Mouse (Mus musculus) stomach, embryonic 14.5 days (tissue): ENCODE data around the gene Ilkap. TPM values are rescaled to one million over a fixed set of nuclear protein-coding genes. Genes with fewer than 3 reads are reported as not detected.
A peak's percentile ranks its signal among the peaks of the same experiment; 100 is the strongest.

Experiments
- ATAC-seq: fragments of 200-750 bp; cut with Nextera tagmentation; 2 replicates; pipeline ENCODE4 v1.8.0; 2017; ENCODE audit warnings: low read depth, moderate TSS enrichment; ENCODE audit not compliant: insufficient number of reproducible peaks, insufficient read depth, low FRiP score
- H3K27ac ChIP-seq: fragments of 300-500 bp; sonication (generic); 2 replicates; pipeline ENCODE4 v1.5.1; 2014; ENCODE audit warnings: mild to moderate bottlenecking, low read length, moderate library complexity, mixed read lengths
- H3K27me3 ChIP-seq: fragments of 300-500 bp; sonication (generic); 2 replicates; pipeline ENCODE4 v1.6.1; 2014; ENCODE audit warnings: low read length, control low read depth, mixed read lengths; ENCODE audit not compliant: control insufficient read depth, insufficient read depth
- H3K36me3 ChIP-seq: fragments of 300-500 bp; sonication (generic); 2 replicates; pipeline ENCODE4 v1.6.1; 2014; ENCODE audit warnings: mild to moderate bottlenecking, control low read depth, low read length, moderate library complexity, mixed read lengths; ENCODE audit not compliant: control insufficient read depth, insufficient read depth
- H3K4me1 ChIP-seq: fragments of 300-500 bp; sonication (generic); 2 replicates; pipeline ENCODE4 v1.6.1; 2014; ENCODE audit warnings: low read length, control low read depth, mixed read lengths; ENCODE audit not compliant: control insufficient read depth, insufficient read depth
- H3K4me2 ChIP-seq: fragments of 300-500 bp; sonication (generic); replicated peaks from 2 replicates; pipeline ENCODE4 v1.6.1; 2014; ENCODE audit warnings: low read depth, low read length, control low read depth
- H3K4me3 ChIP-seq: fragments of 300-500 bp; sonication (generic); 2 replicates; pipeline ENCODE4 v1.5.1; 2014; ENCODE audit warnings: low read depth, low read length, control low read depth
- H3K9ac ChIP-seq: fragments of 300-500 bp; sonication (generic); replicated peaks from 2 replicates; pipeline ENCODE4 v1.6.1; 2014; ENCODE audit warnings: low read depth, mild to moderate bottlenecking, control low read depth, low read length, moderate library complexity, mixed read lengths
- H3K9me3 ChIP-seq: fragments of 300-500 bp; sonication (generic); 2 replicates; pipeline ENCODE4 v1.6.1; 2016; ENCODE audit warnings: low read depth, low read length, control low read depth; ENCODE audit not compliant: control insufficient read depth
- WGBS: fragments of 180-500 bp; shearing (Covaris S2); extraction: QIAGEN DNeasy Blood & Tissue Kit; methylation state at CpG from one replicate; pipeline ENCODE4 v1.1.7; 2014; 5-methylcytosine and 5-hydroxymethylcytosine counted together
- polyA plus RNA-seq: library from polyadenylated mRNA; unstranded; fragments of >200 nt; fragmentation: Nextera tagmentation; extraction: Ambion mirVana; gene quantifications from 2 replicates; pipeline ENCODE4 v1.2.1, GENCODE M21; 2014

The Ilkap gene
- polyA plus RNA-seq, 1 experiment from 2014 or later: 146 TPM

DNA sequence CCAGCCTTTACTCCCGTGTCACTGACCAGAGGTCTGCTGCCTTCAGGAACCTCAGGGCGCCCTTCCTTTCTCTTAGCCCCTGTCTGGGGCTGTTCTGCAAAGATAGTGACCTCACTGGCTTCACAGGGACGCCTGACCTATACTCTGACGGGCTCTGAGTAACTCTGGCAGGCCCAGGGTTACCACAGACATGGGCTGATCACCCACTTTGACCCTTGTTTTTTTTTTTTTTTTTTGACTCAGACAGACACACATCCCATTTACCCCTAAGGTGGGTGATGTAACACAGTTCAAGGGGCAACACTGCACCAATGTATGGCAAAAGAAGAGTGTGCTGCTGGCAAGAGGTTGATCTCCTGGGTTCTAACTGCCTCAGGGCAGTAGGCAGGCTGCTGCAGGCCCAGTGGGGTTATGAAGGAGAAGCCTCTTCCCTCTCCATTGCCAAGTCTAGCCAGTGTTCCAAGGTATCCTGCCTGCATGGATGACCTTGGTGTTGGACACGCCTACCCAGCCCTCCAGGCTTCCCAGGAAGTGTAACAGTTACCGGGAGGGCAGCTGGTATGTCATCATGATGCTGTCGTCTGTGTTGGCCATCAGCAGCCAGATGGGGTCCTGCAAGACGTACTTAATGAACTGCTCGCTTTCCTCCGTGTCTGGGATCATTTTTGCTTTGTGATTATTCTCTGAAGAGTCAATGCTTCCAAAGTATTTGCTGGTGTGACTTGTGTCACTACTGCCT, 21.4 kb upstream of the Ilkap start:
- H3K36me3 ChIP-seq: peaks cover 5% of the 10 kb centered on the region; the same call in 1 of the 2 replicates
- no peaks in the 10 kb centered on the region for H3K9me3 ChIP-seq
- WGBS: 65% methylated on average over 10 of the region's 10 CpGs
- no peak for ATAC-seq
- H3K27me3 ChIP-seq: no peaks in the 10 kb centered on the region
- no peak overlapping the region for H3K9ac ChIP-seq
- H3K4me2 ChIP-seq: no peak overlapping the region
- no peak overlapping the region for H3K27ac ChIP-seq
- peaks cover 5% of the 10 kb centered on the region; the same call in 1 of the 2 replicates for H3K4me1 ChIP-seq
- H3K4me3 ChIP-seq: no peak overlapping the region

- H3K4me2 ChIP-seq: no peak overlapping the region
- 0 out of 2 replicates have a peak, but pooled peaks cover 5% of the 10 kb centered on the region for H3K36me3 ChIP-seq
- WGBS: 59% methylated on average over 1 of the region's 1 CpGs
- no peak overlapping the region for H3K4me3 ChIP-seq
- no peak overlapping the region for H3K9ac ChIP-seq
- peaks cover 18% of the 10 kb centered on the region for H3K4me1 ChIP-seq
- H3K27me3 ChIP-seq: no peaks in the 10 kb centered on the region
- no peak overlapping the region for H3K27ac ChIP-seq
- no peaks in the 10 kb centered on the region for H3K9me3 ChIP-seq
- ATAC-seq: no peak
Observed at GRCm38 (mm10) chr1:91417991-91418390, 19.4 kb upstream of the Ilkap start.

DNA sequence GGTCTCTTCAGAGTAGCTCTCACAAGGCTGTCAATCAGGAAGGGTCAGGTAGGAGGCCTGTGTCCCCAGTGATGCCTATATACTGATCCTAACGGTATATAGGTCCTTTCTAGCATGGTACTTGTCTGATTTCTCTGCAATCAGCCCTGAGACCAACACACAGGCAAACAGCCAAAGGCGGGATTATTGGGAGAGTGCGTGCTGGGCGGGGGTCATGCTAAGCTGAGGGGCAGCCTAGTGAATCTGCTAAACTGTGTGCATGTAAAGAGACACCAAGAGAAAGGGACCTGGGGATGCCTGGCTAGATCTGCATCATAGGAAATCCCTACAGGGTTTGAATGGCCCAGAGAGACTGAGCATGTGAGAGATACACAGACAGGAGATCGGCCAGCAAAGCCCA, 16.7 kb upstream of the Ilkap start:
- Histone ChIP-seq H3K4me1 (peaks cover 27% of the 10 kb centered on the region), H3K27ac (peak overlapping the region; percentile 91), H3K4me3 (no peak overlapping the region), H3K4me2 (no peak overlapping the region), H3K9me3 (no peaks in the 10 kb centered on the region), H3K9ac (no peak overlapping the region), H3K27me3 (no peaks in the 10 kb centered on the region), H3K36me3 (0 out of 2 replicates have a peak, but pooled peaks cover 3% of the 10 kb centered on the region)
- WGBS: 86% methylated on average over 5 of the region's 5 CpGs
- ATAC-seq: no peak

DNA sequence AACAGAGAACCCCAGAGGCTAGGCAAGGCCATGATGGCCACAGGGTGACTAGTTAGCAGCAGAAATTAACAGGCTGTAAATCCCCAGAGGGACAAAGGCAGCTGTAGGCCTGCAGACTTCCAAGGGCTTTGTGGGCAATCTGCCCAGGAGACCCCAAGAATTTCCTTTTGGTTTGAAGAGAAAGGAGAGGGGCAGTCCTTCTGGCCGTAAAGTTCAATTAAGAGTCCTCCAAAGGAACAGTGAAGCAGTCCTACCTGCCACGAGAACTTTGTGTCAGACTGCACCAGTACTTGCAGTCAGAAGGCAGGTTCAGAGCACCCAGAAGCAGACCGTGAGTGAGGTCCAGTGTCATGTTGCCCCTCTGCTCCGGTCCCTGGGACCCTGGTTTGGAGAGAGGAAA, 16.3 kb upstream of the Ilkap start:
- ATAC-seq: no peak
- H3K9me3 ChIP-seq: no peaks in the 10 kb centered on the region
- peaks cover 27% of the 10 kb centered on the region for H3K4me1 ChIP-seq
- H3K27ac ChIP-seq: peak overlapping the region; percentile 91
- 63% methylated on average over 4 of the region's 4 CpGs for WGBS
- no peak overlapping the region for H3K4me3 ChIP-seq
- peak overlapping the region; percentile 97 for H3K4me2 ChIP-seq
- H3K27me3 ChIP-seq: no peaks in the 10 kb centered on the region
- H3K36me3 ChIP-seq: 0 out of 2 replicates have a peak, but pooled peaks cover 3% of the 10 kb centered on the region
- no peak overlapping the region for H3K9ac ChIP-seq

DNA sequence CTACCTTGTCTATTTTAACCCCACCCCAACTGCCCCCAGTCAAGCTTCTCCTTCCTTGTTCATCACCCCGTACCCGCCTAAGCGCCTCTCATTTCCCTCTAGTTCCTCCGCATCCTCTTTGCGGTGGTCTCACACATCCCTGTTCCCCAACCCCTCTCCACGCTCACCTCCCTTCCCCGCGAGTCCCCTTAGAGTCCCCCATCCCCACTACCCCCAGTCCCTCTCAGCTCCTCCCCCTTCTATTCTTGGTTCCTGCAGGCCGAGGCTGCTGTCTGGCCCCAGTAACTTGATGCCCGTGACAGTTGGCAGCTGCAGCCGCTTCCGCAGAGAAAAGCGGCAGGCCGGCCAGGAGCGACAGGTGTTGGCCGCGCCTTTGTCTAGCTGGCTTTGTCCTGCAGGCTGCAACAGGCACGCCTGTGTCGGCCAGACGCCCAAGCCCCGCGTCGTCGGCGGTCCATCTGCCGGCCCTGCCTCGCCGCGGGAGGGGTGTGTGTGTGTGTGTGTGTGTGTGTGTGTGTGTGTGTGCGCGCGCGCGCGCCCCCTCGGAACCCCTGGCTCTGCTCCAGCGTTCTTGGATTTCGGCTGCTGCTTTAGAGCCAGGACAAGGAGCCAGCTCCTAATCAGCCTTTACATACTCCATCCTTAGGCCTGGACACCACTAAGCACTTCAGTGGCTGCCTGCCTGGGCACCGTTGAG, 15.4 kb upstream of the Ilkap start, which contains the start of gene Hes6:
Hes6 (minus strand) TSS at position 141 of the 697 bp plus-strand sequence.
- peak within 1 kb of the TSS; percentile 77 for H3K4me3 ChIP-seq
- ATAC-seq: peak; percentile 33; the same call in 1 of the 2 replicates
- H3K27me3 ChIP-seq: no peaks in the 10 kb centered on the region
- peak within 1 kb of the TSS; percentile 74 for H3K9ac ChIP-seq
- 0 out of 2 replicates have a peak, but pooled peaks cover 3% of the 10 kb centered on the region for H3K36me3 ChIP-seq
- 1% methylated on average over 37 of the region's 39 CpGs for WGBS
- peak within 1 kb of the TSS; percentile 97 for H3K4me2 ChIP-seq
- H3K27ac ChIP-seq: peak within 1 kb of the TSS; percentile 91
- no peaks in the 10 kb centered on the region for H3K9me3 ChIP-seq
- peaks cover 27% of the 10 kb centered on the region for H3K4me1 ChIP-seq

DNA sequence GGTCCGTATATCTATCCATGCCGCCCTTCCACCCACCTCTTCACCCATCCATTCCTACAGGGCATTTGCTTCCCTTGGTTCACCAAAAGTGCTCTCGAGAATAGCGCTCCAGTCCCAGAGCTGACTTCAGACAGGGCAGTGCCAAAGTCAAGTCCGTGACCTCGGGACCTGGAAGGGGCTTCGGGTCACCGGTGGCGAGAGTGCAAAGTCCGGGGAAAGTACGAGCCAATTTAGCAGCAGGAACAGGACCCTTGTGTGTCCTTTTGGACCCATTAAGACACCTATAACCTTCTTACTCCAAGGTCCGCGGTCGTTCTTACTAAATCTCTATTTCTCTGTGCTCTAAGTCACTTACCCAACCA, 14.9 kb upstream of the Ilkap start:
- Histone ChIP-seq H3K27ac (peak overlapping the region; percentile 91), H3K9ac (peak overlapping the region; percentile 40), H3K27me3 (no peaks in the 10 kb centered on the region), H3K4me3 (peak overlapping the region; percentile 77), H3K4me1 (peaks cover 27% of the 10 kb centered on the region), H3K9me3 (no peaks in the 10 kb centered on the region), H3K36me3 (0 out of 2 replicates have a peak, but pooled peaks cover 3% of the 10 kb centered on the region), H3K4me2 (peak overlapping the region; percentile 97)
- WGBS: under 1% methylated on average over 14 of the region's 14 CpGs
- 0 out of 2 replicates have a peak, but pooled peaks have one; percentile 10 for ATAC-seq

GRCm38 (mm10) chr1:91413030-91413506, 14.5 kb upstream of the Ilkap start:
- H3K4me1 ChIP-seq: peaks cover 27% of the 10 kb centered on the region
- H3K4me3 ChIP-seq: peak overlapping the region; percentile 77
- peak overlapping the region; percentile 91 for H3K27ac ChIP-seq
- peak overlapping the region; percentile 97 for H3K4me2 ChIP-seq
- no peaks in the 10 kb centered on the region for H3K27me3 ChIP-seq
- no peaks in the 10 kb centered on the region for H3K9me3 ChIP-seq
- peak overlapping the region; percentile 74 for H3K9ac ChIP-seq
- peak; percentile 95 for ATAC-seq
- under 1% methylated on average over 34 of the region's 34 CpGs for WGBS
- H3K36me3 ChIP-seq: 0 out of 2 replicates have a peak, but pooled peaks cover 3% of the 10 kb centered on the region

- Histone ChIP-seq H3K36me3 (0 out of 2 replicates have a peak, but pooled peaks cover 3% of the 10 kb centered on the region), H3K4me2 (peak overlapping the region; percentile 97), H3K27me3 (no peaks in the 10 kb centered on the region), H3K27ac (peak overlapping the region; percentile 90), H3K4me1 (peaks cover 27% of the 10 kb centered on the region), H3K9me3 (no peaks in the 10 kb centered on the region), H3K9ac (peak overlapping the region; percentile 74), H3K4me3 (peak overlapping the region; percentile 77)
- WGBS: 4% methylated on average over 61 of the region's 65 CpGs
- peak; percentile 31 for ATAC-seq
Observed at GRCm38 (mm10) chr1:91412286-91413029, 13.8 kb upstream of the Ilkap start.
